Mouse (Mus musculus): ENCODE results near the gene Fau. TPM values are rescaled to one million over a fixed set of nuclear protein-coding genes. Genes with fewer than 3 reads are reported as not detected.

The Fau gene
- polyA plus RNA-seq, 2 experiments from 2014 or later, result 2,454 to 3,437 TPM

- peak; percentile 89 for ATAC-seq
These were observed 11.1 kb upstream of the Fau start, which contains the start of gene Syvn1 for GRCm38 (mm10) chr19:6046294-6047153. Gene Syvn1 (plus strand): TSS chr19:6046576.

DNA sequence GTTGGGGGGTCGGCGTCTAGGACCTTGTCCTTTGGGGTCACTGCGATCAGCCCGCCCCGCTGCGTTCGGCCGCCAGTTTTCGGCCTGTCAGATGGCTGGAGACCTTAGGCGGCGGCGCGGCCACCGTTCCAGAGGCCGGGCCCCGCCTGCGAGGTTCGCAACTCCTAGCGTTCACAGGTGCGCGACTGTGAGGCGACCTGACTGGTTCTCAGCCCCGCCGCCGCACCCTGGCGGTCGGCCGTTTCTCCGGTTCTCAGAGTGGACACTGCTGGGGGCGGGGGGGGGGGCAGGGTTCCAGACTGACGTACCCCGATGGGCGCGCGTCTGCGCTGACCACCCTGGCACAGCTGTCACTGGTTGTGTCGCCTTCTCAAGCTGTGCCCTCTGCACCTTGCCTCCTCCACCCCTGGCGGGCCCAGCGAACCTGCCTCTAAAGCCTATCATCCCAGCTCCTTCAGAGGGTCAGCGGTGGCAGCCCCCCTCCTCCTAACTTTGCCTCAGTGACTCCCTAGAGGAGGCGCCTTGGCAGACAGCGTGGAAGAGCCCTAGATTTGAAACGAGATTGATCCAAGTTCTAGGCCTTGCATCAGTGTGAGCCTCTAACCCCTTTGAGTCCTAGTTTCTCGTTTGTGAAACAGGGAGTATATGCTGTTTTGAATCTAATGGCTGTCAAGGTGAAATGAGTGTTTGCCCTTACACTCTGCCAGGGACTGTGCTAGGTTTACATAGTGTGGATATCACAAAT, 10.3 kb upstream of the Fau start:
- ATAC-seq, result no peak

GRCm38 (mm10) chr19:6047899-6048166, 9.8 kb upstream of the Fau start:
- ATAC-seq, result no peak

DNA sequence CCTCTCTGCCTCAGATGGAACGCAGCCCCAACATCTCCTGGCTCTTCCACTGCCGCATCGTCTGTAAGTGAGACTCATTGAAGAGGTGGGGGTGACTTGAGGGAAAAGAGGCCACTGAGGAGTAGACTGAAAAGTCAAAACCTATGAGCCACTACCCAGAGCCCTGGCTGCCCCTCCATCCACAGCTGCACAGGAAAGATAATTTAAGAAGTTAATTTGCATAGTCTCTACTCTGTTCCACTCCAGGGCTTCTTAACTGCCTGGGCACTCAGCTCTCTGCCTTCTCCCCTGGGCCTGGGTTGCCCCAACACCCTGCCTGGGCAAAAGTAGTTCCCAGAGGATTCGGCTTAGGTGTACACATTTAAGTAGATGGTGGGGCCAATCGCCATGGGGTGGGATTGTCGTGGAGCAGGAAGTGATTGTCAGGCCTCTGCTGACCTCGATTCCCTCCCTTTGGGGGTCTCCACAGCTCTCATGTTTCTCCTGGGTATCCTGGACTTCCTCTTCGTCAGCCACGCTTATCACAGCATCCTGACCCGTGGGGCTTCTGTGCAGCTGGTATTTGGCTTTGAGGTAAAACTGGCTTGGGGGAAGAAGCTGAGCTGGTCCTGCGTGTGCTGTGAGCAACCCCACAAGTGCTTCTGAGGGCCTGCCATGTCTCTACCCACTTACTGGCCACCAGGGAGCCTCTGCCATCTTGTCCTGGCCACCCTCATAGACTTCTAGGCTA, 8.8 kb upstream of the Fau start:
- no peak for ATAC-seq

- no peak for ATAC-seq
These were observed 5.1 kb upstream of the Fau start for GRCm38 (mm10) chr19:6052516-6052915.

- ATAC-seq, result no peak
These were observed 3.3 kb upstream of the Fau start for GRCm38 (mm10) chr19:6054296-6054695.

DNA sequence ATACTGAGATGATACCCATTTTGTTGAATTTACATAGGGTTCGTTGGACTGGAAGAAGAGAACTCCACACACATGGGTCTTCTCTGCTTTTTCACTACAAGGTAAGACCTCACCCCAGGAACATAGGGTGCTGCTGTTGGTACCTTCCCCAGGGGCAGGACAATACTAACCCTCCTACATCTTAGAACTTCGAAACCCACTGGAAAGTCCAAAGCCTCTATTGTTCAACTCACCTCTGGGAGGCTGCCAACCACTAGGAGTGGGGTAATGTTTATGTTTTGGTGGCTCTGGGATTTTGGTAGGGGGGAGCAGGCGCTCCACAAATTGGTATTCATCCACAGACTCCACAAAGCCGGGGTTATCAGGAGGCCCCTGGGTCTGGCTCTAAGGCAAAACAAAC, 948 bp upstream of the Fau start:
- ATAC-seq, result no peak

DNA sequence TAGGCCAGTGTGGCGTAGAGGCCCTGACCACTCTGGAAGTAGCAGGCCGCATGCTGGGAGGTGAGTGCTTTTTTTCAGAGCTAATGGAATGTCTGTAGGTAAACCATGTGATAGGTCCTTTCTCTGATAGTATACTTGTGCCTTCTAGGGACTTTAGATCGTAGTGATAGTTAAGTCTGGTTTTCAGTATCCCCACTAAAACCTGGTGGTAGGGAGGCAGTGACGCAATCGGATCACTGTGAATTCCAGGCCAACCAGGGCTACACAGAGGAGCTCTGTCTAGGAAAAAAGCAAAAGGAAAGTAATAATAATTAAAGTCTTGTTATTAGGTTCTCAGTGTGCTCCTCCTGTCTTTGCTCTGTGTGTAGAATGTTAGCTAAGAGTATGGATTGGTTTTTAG, 869 bp downstream of the Fau start:
- ATAC-seq, result no peak

DNA sequence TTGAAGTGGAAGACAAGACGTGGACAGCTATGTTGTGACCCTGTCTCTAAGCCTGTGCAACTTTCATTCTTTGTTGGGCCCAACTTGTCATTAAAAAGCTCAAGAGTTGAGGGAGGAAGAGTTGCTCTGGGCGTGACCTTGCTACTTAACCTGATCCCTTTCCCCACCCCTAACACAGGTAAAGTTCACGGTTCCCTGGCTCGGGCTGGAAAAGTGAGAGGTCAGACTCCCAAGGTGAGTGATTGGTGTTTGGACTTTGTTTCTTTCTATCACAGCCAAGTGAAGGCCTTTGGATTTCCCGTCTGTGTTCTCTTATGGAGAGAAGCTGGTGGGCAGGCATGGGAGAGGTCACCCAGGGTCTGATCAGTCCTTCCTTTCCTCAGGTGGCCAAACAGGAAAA, 1.3 kb downstream of the Fau start:
- ATAC-seq, result no peak

DNA sequence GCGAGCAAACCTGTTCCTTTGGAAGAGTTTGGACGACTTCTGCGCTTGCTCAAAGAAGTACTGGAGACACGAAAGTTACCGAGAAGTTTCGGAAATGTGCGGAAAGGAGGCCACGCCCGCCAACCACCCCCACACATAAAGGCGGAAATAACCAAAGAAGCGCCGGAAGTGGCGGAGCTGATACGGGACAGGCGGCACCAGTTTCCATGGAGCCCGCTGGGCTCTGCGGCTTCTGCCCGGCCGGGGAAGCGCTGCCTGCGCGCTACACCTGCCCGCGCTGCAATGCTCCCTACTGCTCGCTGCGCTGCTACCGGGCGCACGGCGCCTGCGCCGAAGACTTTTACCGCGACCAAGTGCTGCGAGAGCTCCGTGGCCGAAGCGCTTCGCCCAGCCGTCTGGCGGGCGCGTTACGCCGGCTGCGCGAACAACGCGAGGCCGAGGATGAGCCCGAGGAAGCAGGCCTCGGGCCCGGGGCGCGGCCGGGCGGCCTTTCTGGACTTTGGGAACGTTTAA, 3.4 kb downstream of the Fau start, which contains the start of gene Znhit2:
TSS of gene Znhit2 (plus strand) at position 172 of the 513 bp plus-strand sequence.
- ATAC-seq, result peak; percentile 83

DNA sequence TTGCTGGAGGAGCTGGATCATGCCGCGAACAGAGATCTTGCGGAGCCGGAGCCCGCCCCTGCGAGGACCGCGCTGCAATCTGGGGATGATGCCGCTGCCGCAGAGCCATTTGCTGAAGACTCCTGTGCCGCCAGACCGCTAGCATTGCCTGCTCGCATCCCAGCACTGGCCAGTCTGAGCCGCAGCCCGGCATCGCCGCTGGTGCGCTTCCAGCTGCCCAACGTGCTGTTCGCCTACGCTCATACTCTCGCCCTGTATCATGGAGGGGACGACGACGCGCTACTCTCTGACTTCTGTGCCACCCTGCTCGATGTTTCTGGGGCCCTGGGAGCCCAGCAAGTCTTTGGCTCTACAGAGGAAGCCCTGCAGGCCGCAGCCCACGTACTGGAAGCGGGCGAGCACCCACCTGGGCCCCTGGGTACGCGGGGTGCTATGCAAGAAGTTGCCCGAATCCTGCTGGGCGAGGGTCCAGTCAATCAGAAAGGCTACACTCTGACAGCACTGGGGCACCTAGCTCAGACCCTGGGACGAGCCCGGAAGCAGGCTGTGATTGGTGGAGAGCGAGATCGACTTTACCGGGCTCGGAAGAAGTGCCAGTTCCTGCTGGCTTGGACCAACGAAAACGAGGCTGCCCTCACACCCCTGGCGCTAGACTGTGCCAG, 4.1 kb downstream of the Fau start:
- peak; percentile 22 for ATAC-seq

- ATAC-seq, result no peak
These were observed 4.8 kb downstream of the Fau start for GRCm38 (mm10) chr19:6062418-6062817.

DNA sequence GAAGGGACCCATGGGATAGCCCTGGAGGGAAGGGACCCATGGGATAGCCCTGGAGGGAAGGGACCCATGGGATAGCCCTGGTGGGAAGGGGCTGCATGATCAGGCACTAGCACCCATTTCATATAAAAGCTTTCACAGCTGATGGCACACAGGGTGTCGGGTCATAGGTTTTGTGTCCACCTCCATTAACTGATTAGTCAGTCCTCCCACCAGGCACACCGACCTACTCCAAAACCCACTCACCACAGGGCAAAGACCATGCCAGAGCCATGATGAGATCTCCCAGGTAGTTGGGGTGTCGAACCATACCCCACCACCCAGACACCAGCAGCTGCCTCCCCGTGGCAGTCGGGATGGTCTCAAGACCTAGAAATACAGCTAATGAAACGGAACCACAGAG, 5.4 kb downstream of the Fau start:
- no peak for ATAC-seq

DNA sequence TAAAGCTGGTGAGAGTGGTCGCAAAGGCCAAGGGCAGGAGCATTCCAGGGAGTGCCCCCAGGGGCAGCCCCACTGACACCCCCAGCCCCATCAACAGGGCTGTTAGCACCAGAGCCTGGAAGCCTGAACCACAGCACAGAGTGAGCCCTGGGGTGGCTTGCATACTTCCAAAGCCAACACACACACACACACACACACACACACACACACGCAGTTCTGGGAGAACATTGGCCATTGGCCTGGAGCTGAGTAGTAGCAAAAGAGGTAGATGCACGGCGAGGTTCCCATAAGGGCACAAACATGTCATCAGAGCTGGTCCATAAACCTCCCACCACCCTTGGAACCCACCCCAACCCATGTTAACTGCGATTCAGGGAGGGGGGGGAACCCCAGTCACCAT, 8.9 kb downstream of the Fau start:
- no peak for ATAC-seq

DNA sequence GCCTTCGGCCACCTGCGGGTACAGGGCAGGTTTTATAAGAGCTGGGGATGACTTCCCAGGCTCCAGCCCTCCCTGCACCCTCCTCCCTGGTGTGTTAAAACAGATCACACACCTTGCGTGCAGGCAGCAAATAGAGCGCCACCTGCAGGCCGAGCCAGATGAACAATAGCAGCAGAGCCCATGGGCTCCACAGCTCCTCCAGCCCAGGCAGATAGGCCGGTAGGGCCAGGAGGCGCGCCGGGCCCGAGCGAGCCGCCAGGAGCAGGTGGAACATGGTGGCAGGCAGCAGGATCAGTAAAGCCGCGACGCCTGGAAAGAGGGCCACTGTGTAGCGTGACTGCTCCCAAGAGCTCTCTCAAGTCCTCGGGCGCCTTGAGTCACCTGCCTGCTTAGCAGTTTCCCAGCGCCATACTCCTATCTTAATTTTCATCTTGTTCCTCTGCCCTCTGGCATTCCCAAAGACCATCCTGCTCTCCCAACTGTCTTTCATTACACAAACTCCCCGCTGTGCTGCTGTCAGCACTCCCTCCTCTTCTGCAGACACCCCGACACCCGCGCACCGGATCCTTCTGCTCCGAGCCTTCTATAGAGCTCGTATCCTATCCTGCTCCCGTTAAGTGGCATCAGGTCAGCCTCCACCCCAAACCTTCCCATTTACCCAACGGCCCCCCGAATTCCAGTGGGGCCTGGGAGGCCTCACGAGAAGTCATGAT, 9.5 kb downstream of the Fau start:
- peak; percentile 42 for ATAC-seq

GRCm38 (mm10) chr19:6067724-6068415, 10.2 kb downstream of the Fau start, which contains the start of gene Tm7sf2:
Gene Tm7sf2 (minus strand): TSS chr19:6068373.
- ATAC-seq, result peak; percentile 86

GRCm38 (mm10) chr19:6068951-6069350, 11.3 kb downstream of the Fau start:
- no peak for ATAC-seq

DNA sequence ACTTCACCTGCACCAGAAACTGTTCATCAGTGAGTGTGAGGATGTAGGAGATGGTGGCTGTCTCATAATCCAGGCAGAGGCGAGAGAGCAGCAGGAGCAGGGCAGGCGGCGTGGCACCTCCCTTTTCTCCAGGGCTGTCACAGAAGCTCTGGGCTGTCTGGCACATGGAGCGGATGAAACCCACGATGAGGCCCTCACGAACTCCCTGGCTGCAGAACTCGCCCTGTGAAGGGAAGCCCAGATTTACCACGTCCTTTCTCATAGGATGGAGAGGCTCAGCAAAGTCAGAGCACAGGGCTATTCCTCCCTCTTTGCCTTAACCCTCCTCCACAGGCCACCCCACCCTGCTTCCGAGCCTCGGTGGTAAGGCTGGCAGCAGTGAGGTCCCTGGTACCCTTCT, 12.2 kb downstream of the Fau start:
- no peak for ATAC-seq

DNA sequence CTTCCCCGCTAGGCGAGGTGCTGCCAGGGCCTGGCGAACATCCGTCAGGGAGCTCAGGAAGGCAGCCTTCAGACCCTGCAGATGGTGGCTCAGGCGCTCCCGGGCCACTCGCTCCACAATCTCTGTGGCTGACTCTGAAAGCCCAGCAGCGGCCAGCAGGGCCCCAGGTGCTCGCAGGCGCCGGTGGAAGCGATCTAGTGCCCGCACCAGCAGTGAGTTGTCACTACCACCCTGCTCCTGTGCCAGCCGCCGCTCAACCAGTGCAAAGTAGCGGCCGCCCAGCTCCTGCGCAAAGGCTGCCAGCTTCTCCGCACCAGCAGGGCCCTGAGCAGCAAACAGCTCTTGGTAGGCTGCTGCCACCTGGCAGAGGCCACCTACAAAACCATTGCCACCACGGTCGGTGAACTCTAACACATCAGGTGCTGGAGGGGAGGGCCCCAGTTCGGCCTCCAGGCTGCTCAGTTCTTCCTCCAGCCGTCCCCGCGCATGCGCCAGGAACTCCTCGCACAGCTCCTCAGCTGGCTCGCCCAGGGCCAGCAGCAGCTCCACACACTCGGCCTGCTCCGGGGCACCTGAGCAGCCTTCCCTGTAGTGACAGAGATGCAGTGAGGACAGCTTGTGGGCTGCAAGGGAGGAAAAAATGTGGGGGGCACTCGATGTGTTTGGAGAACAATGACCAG, 13.1 kb downstream of the Fau start:
- ATAC-seq, result no peak

GRCm38 (mm10) chr19:6071261-6071660, 13.6 kb downstream of the Fau start:
- no peak for ATAC-seq

- ATAC-seq, result no peak
These were observed 16.2 kb downstream of the Fau start for GRCm38 (mm10) chr19:6073889-6074288.

Data from activated CD4-positive, CD25-positive, alpha-beta regulatory T cell, adult 4 months (primary cell).